Mouse (Mus musculus) forebrain, embryonic 16.5 days (tissue): Measurements from ENCODE around the gene Hdac5. TPM values are rescaled to one million over a fixed set of nuclear protein-coding genes. Genes with fewer than 3 reads are reported as not detected.
A peak's percentile ranks its signal among the peaks of the same experiment; 100 is the strongest.

Experiments
- ATAC-seq: fragments of 200-750 bp; cut with Nextera tagmentation; 2 replicates; pipeline ENCODE4 v1.8.0; 2017; ENCODE audit warnings: mild to moderate bottlenecking, moderate library complexity
- H3K27ac ChIP-seq: fragments of 300-500 bp; sonication (generic); 2 replicates; pipeline ENCODE4 v1.5.1; 2014; ENCODE audit warnings: low read length, control low read depth
- H3K27me3 ChIP-seq: fragments of 300-500 bp; sonication (generic); replicated peaks from 2 replicates; pipeline ENCODE4 v1.6.1; 2014; ENCODE audit warnings: low read length; ENCODE audit not compliant: control insufficient read depth, insufficient read depth
- H3K36me3 ChIP-seq: fragments of 300-500 bp; sonication (generic); 2 replicates; pipeline ENCODE4 v1.6.1; 2014; ENCODE audit not compliant: control insufficient read depth, insufficient read depth
- H3K4me1 ChIP-seq: fragments of 300-500 bp; sonication (generic); replicated peaks from 2 replicates; pipeline ENCODE4 v1.6.1; 2014; ENCODE audit warnings: low read length; ENCODE audit not compliant: control insufficient read depth, insufficient read depth
- H3K4me2 ChIP-seq: fragments of 300-500 bp; sonication (generic); 2 replicates; pipeline ENCODE4 v1.6.1; 2014; ENCODE audit warnings: mild to moderate bottlenecking, low read length, control low read depth
- H3K4me3 ChIP-seq: fragments of 300-500 bp; sonication (generic); replicated peaks from 2 replicates; pipeline ENCODE4 v1.5.1; 2014; ENCODE audit warnings: mild to moderate bottlenecking, low read length, control low read depth
- H3K9ac ChIP-seq: fragments of 300-500 bp; sonication (generic); replicated peaks from 2 replicates; pipeline ENCODE4 v1.6.1; 2014; ENCODE audit warnings: low read depth, low read length, control low read depth
- H3K9me3 ChIP-seq: fragments of 300-500 bp; sonication (generic); 2 replicates; pipeline ENCODE4 v1.6.1; 2016; ENCODE audit warnings: low read length; ENCODE audit not compliant: control insufficient read depth
- WGBS: fragments of 180-500 bp; shearing (Covaris S2); extraction: QIAGEN DNeasy Blood & Tissue Kit; methylation state at CpG from one replicate; pipeline ENCODE4 v1.1.7; 2014; 5-methylcytosine and 5-hydroxymethylcytosine counted together
- microRNA-seq: library from miRNA; unstranded; fragments of <30 nt; microRNA quantifications from one replicate; pipeline ENCODE4, GENCODE M21; 2017
- polyA plus RNA-seq: library from polyadenylated mRNA; unstranded; fragments of >200 nt; fragmentation: Nextera tagmentation; extraction: Ambion mirVana; gene quantifications from 2 replicates; pipeline ENCODE4 v1.2.1, GENCODE M21; 2015

Gene Hdac5
- polyA plus RNA-seq, 1 experiment from 2014 or later = 136 TPM

DNA sequence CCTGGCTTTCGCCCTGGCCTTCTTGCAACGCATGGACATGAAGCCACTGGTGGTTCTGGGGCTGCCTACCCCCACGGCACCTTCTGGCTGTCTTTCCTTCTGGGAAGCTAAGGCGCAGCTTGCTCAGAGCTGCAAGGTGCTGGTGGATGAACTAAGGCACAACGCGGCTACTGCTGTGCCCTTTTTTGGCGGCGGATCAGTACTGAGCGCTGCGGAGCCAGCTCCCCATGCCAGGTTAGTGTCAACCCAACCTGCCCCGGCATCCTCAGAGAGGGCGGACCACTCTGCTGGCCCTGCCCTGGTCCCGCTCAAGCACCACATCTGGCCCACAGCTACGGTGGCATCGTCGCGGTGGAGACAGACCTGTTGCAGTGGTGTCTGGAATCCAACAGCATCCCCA lies 83.4 kb downstream of the Hdac5 start:
- Histone ChIP-seq H3K36me3 (no peaks in the 10 kb centered on the region), H3K9me3 (no peaks in the 10 kb centered on the region), H3K9ac (no peak overlapping the region), H3K4me2 (no peak overlapping the region), H3K27me3 (peaks cover 60% of the 10 kb centered on the region), H3K4me3 (no peak overlapping the region), H3K27ac (no peak overlapping the region), H3K4me1 (peaks cover 12% of the 10 kb centered on the region)
- 9% methylated on average over 17 of the region's 17 CpGs for WGBS
- no peak for ATAC-seq

DNA sequence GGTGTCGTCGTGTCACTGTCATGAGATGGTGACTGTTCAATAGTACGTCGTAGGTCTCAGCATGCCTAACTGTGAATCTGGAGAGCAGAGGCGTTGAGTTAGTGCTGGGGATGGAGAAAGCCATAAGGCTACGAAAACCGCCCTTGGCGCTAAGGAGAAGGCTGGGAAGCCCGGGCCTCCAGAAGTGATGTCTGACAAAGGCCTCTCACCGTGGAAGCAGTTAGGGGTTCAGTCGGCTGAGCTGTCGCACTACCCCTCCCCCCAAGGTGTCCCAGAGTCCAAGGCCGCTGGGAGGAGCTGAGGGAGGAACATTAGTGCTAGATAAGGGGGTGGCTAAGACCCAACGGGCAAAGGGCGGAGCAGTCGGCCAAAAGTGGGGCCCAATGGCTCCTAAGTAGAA lies 84.0 kb downstream of the Hdac5 start:
- Histone ChIP-seq H3K27me3 (peaks cover 60% of the 10 kb centered on the region), H3K9me3 (no peaks in the 10 kb centered on the region), H3K36me3 (no peaks in the 10 kb centered on the region), H3K27ac (no peak overlapping the region), H3K4me2 (no peak overlapping the region), H3K9ac (no peak overlapping the region), H3K4me3 (no peak overlapping the region), H3K4me1 (peaks cover 12% of the 10 kb centered on the region)
- ATAC-seq = no peak
- WGBS = 7% methylated on average over 16 of the region's 16 CpGs

DNA sequence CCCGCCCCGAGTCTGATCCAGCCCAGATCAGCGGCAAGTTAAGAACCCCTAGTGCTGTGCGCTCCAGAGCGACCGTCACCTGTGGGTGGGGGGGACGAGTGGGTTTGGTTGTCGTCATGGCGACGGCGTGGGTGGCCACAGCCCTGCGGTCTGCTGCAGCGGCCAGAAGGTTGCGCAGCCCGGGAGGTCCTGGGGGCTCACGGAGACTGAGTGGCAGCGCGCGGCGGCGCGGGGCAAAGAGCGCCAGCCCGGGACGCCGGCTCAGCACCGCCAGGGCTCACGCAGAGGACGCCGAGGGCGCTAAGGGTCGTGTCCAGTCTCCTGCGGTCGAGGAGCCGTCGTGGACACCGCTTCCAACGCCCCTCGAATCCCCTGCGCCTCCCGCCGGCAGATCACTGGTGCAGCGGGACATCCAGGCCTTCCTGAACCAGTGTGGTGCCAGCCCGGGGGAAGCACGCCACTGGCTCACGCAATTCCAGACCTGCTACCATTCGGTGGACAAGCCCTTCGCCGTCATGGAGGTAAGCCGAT lies 84.4 kb downstream of the Hdac5 start, which contains the start of gene Nags:
Nags (plus strand) TSS at position 43 of the 531 bp plus-strand sequence.
- H3K9me3 ChIP-seq = no peaks in the 10 kb centered on the region
- H3K27me3 ChIP-seq = peaks cover 60% of the 10 kb centered on the region
- WGBS = 2% methylated on average over 47 of the region's 50 CpGs
- peak within 1 kb of the TSS; percentile 27 for H3K4me2 ChIP-seq
- H3K9ac ChIP-seq = no peak within 1 kb of the TSS
- no peak for ATAC-seq
- H3K4me3 ChIP-seq = peak within 1 kb of the TSS; percentile 23; the same call in 1 of the 2 replicates
- no peaks in the 10 kb centered on the region for H3K36me3 ChIP-seq
- H3K4me1 ChIP-seq = peaks cover 12% of the 10 kb centered on the region
- H3K27ac ChIP-seq = no peak within 1 kb of the TSS

DNA sequence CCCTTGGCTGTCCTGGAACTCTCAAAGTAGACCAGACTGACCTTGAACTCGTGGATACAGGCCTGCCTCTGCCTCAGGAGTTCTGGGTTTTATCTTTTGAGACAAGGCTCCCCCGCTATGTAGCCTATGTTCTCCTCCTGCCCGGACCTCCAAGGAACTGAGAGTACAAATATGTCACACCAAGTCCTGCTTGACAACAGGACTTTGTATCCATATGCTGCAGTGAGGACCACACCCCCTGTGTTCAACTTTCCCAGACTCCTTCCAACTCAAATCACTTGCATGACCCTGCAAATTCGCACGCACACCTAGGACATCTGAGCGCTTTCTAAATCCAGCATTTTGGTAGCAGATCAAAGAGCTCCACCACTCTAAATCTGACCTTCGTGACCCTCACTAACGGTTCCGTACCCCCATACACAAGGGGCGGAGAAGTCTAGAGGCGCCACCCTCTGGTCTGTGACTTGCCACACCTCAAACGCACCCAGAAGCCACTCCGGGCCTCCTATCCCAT lies 85.0 kb downstream of the Hdac5 start:
- H3K4me3 ChIP-seq = 0 out of 2 replicates have a peak overlapping the region, but pooled peaks have one; percentile 23
- no peak for ATAC-seq
- WGBS = 21% methylated on average over 13 of the region's 13 CpGs
- H3K4me2 ChIP-seq = peak overlapping the region; percentile 27; the same call in 1 of the 2 replicates
- peaks cover 60% of the 10 kb centered on the region for H3K27me3 ChIP-seq
- H3K4me1 ChIP-seq = peaks cover 12% of the 10 kb centered on the region
- H3K9me3 ChIP-seq = no peaks in the 10 kb centered on the region
- no peaks in the 10 kb centered on the region for H3K36me3 ChIP-seq
- no peak overlapping the region for H3K9ac ChIP-seq
- H3K27ac ChIP-seq = no peak overlapping the region

Small RNA genes within 50 kb of the gene (microRNA-seq; reads per million reads assigned to microRNA genes)
- gene Mir8101 = 4.4 reads per million, percentile 19 among the genes with 10 or more reads in this experiment

Other genes with a start within 250 kb of the Hdac5 start
- not detected in 2 replicates for gene Cfap97d1, start 245.9 kb downstream of the Hdac5 start, polyA plus RNA-seq
- 12.7 and 14.5 TPM in 2 replicates for gene Dusp3, start 243.2 kb downstream of the Hdac5 start, polyA plus RNA-seq
- gene Mpp3, start 201.7 kb downstream of the Hdac5 start, polyA plus RNA-seq = 49.3 and 55.2 TPM in 2 replicates
- gene Cd300lg, start 188.7 kb downstream of the Hdac5 start, polyA plus RNA-seq = 0.26 and 0.46 TPM in 2 replicates
- 21.0 and 24.1 TPM in 2 replicates for gene Mpp2, start 141.7 kb downstream of the Hdac5 start, polyA plus RNA-seq
- gene Ppy, start 128.8 kb downstream of the Hdac5 start, polyA plus RNA-seq = not detected in 2 replicates
- not detected in 2 replicates for gene Pyy, start 122.3 kb downstream of the Hdac5 start, polyA plus RNA-seq
- not detected in 2 replicates for gene Nags, start 84.7 kb downstream of the Hdac5 start, polyA plus RNA-seq
- 43.9 and 44.7 TPM in 2 replicates for gene Tmem101, start 73.8 kb downstream of the Hdac5 start, polyA plus RNA-seq
- 103 and 123 TPM in 2 replicates for gene Lsm12, start 44.9 kb downstream of the Hdac5 start, polyA plus RNA-seq
- gene G6pc3, start 40.5 kb downstream of the Hdac5 start, polyA plus RNA-seq = 21.5 and 26.2 TPM in 2 replicates
- gene BC030867, start 18.7 kb upstream of the Hdac5 start, polyA plus RNA-seq = 5.4 and 5.5 TPM in 2 replicates
- not detected in 2 replicates for gene Asb16, start 38.6 kb upstream of the Hdac5 start, polyA plus RNA-seq
- gene Tmub2, start 54.8 kb upstream of the Hdac5 start, polyA plus RNA-seq = 75.8 and 78.7 TPM in 2 replicates
- gene Atxn7l3, start 66.5 kb upstream of the Hdac5 start, polyA plus RNA-seq = 28.5 and 29.5 TPM in 2 replicates
- gene Ubtf, start 89.6 kb upstream of the Hdac5 start, polyA plus RNA-seq = 99.1 and 116 TPM in 2 replicates
- gene Slc4a1, start 136.0 kb upstream of the Hdac5 start, polyA plus RNA-seq = 2.0 and 2.9 TPM in 2 replicates
- gene Rundc3a, start 163.2 kb upstream of the Hdac5 start, polyA plus RNA-seq = 129 and 156 TPM in 2 replicates
- 134 and 143 TPM in 2 replicates for gene Slc25a39, start 177.8 kb upstream of the Hdac5 start, polyA plus RNA-seq
- 68.0 and 72.8 TPM in 2 replicates for gene Grn, start 200.1 kb upstream of the Hdac5 start, polyA plus RNA-seq
- 16.1 and 17.8 TPM in 2 replicates for gene Fam171a2, start 217.5 kb upstream of the Hdac5 start, polyA plus RNA-seq
- gene Itga2b, start 240.0 kb upstream of the Hdac5 start, polyA plus RNA-seq = 3.6 and 6.6 TPM in 2 replicates